Mouse (Mus musculus) right cerebral cortex, postnatal 25 days (tissue): Measurements from ENCODE around the gene Usp48.

Experiments used
- DNase-seq: peaks from one replicate; pipeline ENCODE4 v3.0.0; 2022

Usp48 gene

GRCm38 (mm10) chr4:137695300-137695699 is 101.7 kb downstream of the Usp48 start:
- no peak for DNase-seq

- no peak for DNase-seq
These were observed 102.3 kb downstream of the Usp48 start for GRCm38 (mm10) chr4:137695900-137696299.

- no peak for DNase-seq
These were observed 103.8 kb downstream of the Usp48 start for GRCm38 (mm10) chr4:137697156-137697885.

- no peak for DNase-seq
These were observed 104.8 kb downstream of the Usp48 start for GRCm38 (mm10) chr4:137698076-137698985.

- no peak for DNase-seq
These were observed 106.0 kb downstream of the Usp48 start for GRCm38 (mm10) chr4:137699264-137700211.

GRCm38 (mm10) chr4:137700960-137701359 is 107.4 kb downstream of the Usp48 start:
- no peak for DNase-seq

- no peak for DNase-seq
These were observed 109.5 kb downstream of the Usp48 start for GRCm38 (mm10) chr4:137703077-137703476.

GRCm38 (mm10) chr4:137704561-137704960 is 111.0 kb downstream of the Usp48 start:
- no peak for DNase-seq

- DNase-seq: no peak
These were observed 111.8 kb downstream of the Usp48 start for GRCm38 (mm10) chr4:137705379-137705778.

GRCm38 (mm10) chr4:137706510-137706909 is 113.0 kb downstream of the Usp48 start:
- no peak for DNase-seq

GRCm38 (mm10) chr4:137707216-137707990 is 113.8 kb downstream of the Usp48 start:
- DNase-seq: peak; percentile 71
